Mouse (Mus musculus) intestine, embryonic 14.5 days (tissue): ENCODE measurements at regions not wholly inside any gene's neighbourhood (a gene's known extent, or its start where the extent isn't known, plus 50 kb on each side); places are given as distances from the start of the nearest gene placed in this dataset.
A peak's percentile ranks its signal among the peaks of the same experiment; 100 is the strongest.

Source experiments
- ATAC-seq: fragments of 200-750 bp; cut with Nextera tagmentation; replicated peaks from 2 replicates; pipeline ENCODE4 v1.8.0; 2017; ENCODE audit warnings: low read depth, moderate number of reproducible peaks, moderate TSS enrichment, moderate library complexity; ENCODE audit not compliant: low FRiP score, low TSS enrichment
- DNase-seq: peaks from one replicate; pipeline ENCODE4 v3.0.0-alpha.2; 2018; ENCODE audit warnings: low spot score
- H3K27ac ChIP-seq: fragments of 300-500 bp; sonication (generic); 2 replicates; pipeline ENCODE4 v1.5.1; 2014; ENCODE audit warnings: low read depth, mild to moderate bottlenecking, control low read depth
- H3K27me3 ChIP-seq: fragments of 300-500 bp; sonication (generic); replicated peaks from 2 replicates; pipeline ENCODE4 v1.6.1; 2014; ENCODE audit warnings: low read length, control low read depth; ENCODE audit not compliant: control insufficient read depth, insufficient read depth
- H3K36me3 ChIP-seq: fragments of 300-500 bp; sonication (generic); 2 replicates; pipeline ENCODE4 v1.6.1; 2014; ENCODE audit warnings: low read length, control low read depth; ENCODE audit not compliant: control insufficient read depth, insufficient read depth
- H3K4me1 ChIP-seq: fragments of 300-500 bp; sonication (generic); replicated peaks from 2 replicates; pipeline ENCODE4 v1.6.1; 2014; ENCODE audit warnings: low read length, control low read depth, mixed read lengths; ENCODE audit not compliant: control insufficient read depth, insufficient read depth
- H3K4me2 ChIP-seq: fragments of 300-500 bp; sonication (generic); 2 replicates; pipeline ENCODE4 v1.6.1; 2014; ENCODE audit warnings: low read length
- H3K4me3 ChIP-seq: fragments of 300-500 bp; sonication (generic); 2 replicates; pipeline ENCODE4 v1.5.1; 2014; ENCODE audit warnings: low read depth, low read length, control low read depth, mixed read lengths
- H3K9ac ChIP-seq: fragments of 300-500 bp; sonication (generic); 2 replicates; pipeline ENCODE4 v1.6.1; 2014; ENCODE audit warnings: mild to moderate bottlenecking, low read length
- H3K9me3 ChIP-seq: fragments of 300-500 bp; sonication (generic); 2 replicates; pipeline ENCODE4 v1.6.1; 2016; ENCODE audit warnings: low read length, control low read depth; ENCODE audit not compliant: control insufficient read depth
- WGBS: fragments of 180-500 bp; shearing (Covaris S2); extraction: QIAGEN DNeasy Blood & Tissue Kit; methylation state at CpG from one replicate; pipeline ENCODE4 v1.1.7; 2014; 5-methylcytosine and 5-hydroxymethylcytosine counted together

DNA sequence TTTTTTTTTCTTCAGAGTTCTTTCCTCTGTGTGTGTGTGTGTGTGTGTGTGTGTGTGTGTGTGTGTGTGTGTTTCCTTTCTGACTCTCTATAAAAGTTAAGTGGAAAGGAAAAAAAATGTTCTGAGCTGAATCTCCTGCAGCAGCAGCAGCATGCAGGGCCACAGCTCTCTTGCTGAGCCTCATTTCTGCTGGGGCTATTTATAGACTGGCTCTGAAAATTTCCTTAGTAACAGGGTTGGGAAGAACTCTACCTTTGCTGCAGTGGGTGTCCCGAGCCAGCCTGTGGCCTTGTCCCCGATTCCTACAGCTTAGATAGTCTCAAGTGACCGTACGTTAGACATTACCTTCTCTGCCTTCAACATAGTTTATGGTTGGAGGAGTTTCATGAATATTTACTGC, 1075.6 kb downstream of the Synb start:
- WGBS = 34% methylated on average over 4 of the region's 4 CpGs
- DNase-seq = no peak

GRCm38 (mm10) chr14:68217986-68218385, 1076.1 kb downstream of the Synb start:
- Histone ChIP-seq H3K36me3 (no peaks in the 10 kb centered on the region), H3K9ac (no peak overlapping the region), H3K27ac (no peak overlapping the region), H3K4me3 (no peak overlapping the region), H3K4me2 (no peak overlapping the region), H3K27me3 (no peaks in the 10 kb centered on the region), H3K4me1 (no peaks in the 10 kb centered on the region), H3K9me3 (no peaks in the 10 kb centered on the region)
- ATAC-seq = no peak
- DNase-seq = no peak
- WGBS = 79% methylated on average over 6 of the region's 6 CpGs

More for the DNA sequence above, 1075.6 kb downstream of the Synb start:
- Histone ChIP-seq H3K9me3 (no peaks in the 10 kb centered on the region), H3K9ac (no peak overlapping the region), H3K27me3 (no peaks in the 10 kb centered on the region), H3K4me3 (no peak overlapping the region), H3K27ac (no peak overlapping the region), H3K36me3 (no peaks in the 10 kb centered on the region), H3K4me1 (no peaks in the 10 kb centered on the region), H3K4me2 (no peak overlapping the region)
- ATAC-seq = no peak

GRCm38 (mm10) chr14:68213879-68214278, 1080.2 kb downstream of the Synb start:
- Histone ChIP-seq H3K4me3 (no peak overlapping the region), H3K4me2 (no peak overlapping the region), H3K4me1 (no peaks in the 10 kb centered on the region), H3K9me3 (no peaks in the 10 kb centered on the region), H3K9ac (no peak overlapping the region), H3K36me3 (no peaks in the 10 kb centered on the region), H3K27ac (no peak overlapping the region), H3K27me3 (no peaks in the 10 kb centered on the region)
- 89% methylated on average over 5 of the region's 5 CpGs for WGBS
- no peak for ATAC-seq
- no peak for DNase-seq

GRCm38 (mm10) chr14:68198802-68199201, 1095.3 kb downstream of the Synb start:
- no peaks in the 10 kb centered on the region for H3K27me3 ChIP-seq
- H3K4me3 ChIP-seq = no peak overlapping the region
- ATAC-seq = no peak
- H3K9ac ChIP-seq = no peak overlapping the region
- no peak for DNase-seq
- no peaks in the 10 kb centered on the region for H3K36me3 ChIP-seq
- no peaks in the 10 kb centered on the region for H3K4me1 ChIP-seq
- WGBS = 10% methylated on average over 8 of the region's 8 CpGs
- H3K27ac ChIP-seq = no peak overlapping the region
- no peaks in the 10 kb centered on the region for H3K9me3 ChIP-seq
- H3K4me2 ChIP-seq = 0 out of 2 replicates have a peak overlapping the region, but pooled peaks have one; percentile 6

DNA sequence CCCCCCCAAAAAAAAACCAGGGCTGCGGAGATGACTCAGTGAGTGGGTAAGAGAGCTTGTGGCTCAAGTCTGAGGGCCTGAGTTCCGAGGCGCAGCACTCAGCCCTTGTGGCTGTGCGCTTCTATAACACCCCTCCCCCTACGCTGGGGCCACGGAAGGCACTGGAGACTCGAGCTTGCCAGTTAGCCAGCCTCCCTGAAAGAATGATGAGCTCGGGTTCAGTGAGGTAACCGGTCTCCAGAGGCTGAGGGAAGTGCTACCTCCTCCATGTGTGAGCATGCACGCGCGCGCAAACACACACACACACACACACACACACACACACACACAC, 1096.7 kb downstream of the Synb start:
- no peak overlapping the region for H3K4me3 ChIP-seq
- no peaks in the 10 kb centered on the region for H3K27me3 ChIP-seq
- 19% methylated on average over 12 of the region's 13 CpGs for WGBS
- no peak overlapping the region for H3K27ac ChIP-seq
- H3K4me2 ChIP-seq = no peak overlapping the region
- H3K4me1 ChIP-seq = no peaks in the 10 kb centered on the region
- DNase-seq (no peak), ATAC-seq (no peak)
- H3K36me3 ChIP-seq = no peaks in the 10 kb centered on the region
- no peak overlapping the region for H3K9ac ChIP-seq
- H3K9me3 ChIP-seq = no peaks in the 10 kb centered on the region

DNA sequence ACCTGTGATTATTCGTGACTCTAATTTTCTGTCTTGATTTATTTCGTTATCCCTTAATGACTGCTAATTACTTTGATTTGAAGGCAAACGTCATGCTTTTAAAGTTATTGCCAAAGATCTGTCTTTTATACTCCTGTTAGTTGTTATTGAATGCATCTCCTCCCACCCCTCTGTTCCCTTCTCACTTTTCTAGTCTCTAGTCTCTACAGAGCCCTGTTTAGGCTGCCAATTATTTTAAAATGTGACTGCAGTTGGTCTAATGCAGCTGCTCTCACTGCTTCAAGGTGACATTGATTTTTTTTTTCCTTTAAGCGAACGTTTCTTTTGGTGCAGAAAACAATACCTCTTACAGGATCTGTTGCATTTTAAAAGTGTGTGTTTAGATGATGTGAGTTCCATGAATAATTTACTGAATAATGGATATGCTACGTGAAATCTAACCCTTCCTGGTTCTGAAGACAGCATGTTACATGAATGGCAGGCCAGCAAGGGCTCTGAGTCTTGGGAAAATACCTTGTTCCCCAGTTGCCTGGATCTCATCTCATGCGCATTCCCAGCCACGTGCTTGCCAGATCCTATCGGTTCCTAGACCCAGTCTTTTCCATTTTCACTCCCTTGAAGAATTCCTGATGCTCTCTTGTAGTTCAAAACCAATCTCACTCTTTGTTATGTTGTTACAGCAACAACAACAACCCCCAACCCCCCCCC, 1097.2 kb downstream of the Synb start:
- no peaks in the 10 kb centered on the region for H3K4me1 ChIP-seq
- H3K9me3 ChIP-seq = no peaks in the 10 kb centered on the region
- no peak overlapping the region for H3K27ac ChIP-seq
- H3K27me3 ChIP-seq = no peaks in the 10 kb centered on the region
- ATAC-seq (no peak), DNase-seq (no peak)
- 40% methylated on average over 9 of the region's 9 CpGs for WGBS
- H3K4me2 ChIP-seq = no peak overlapping the region
- no peak overlapping the region for H3K9ac ChIP-seq
- H3K4me3 ChIP-seq = no peak overlapping the region
- no peaks in the 10 kb centered on the region for H3K36me3 ChIP-seq

GRCm38 (mm10) chr14:68196201-68196600, 1097.9 kb downstream of the Synb start:
- no peaks in the 10 kb centered on the region for H3K36me3 ChIP-seq
- no peaks in the 10 kb centered on the region for H3K9me3 ChIP-seq
- no peaks in the 10 kb centered on the region for H3K27me3 ChIP-seq
- no peak overlapping the region for H3K27ac ChIP-seq
- no peak overlapping the region for H3K9ac ChIP-seq
- no peak for ATAC-seq
- DNase-seq = no peak
- no peak overlapping the region for H3K4me2 ChIP-seq
- H3K4me1 ChIP-seq = no peaks in the 10 kb centered on the region
- 72% methylated on average over 9 of the region's 9 CpGs for WGBS
- H3K4me3 ChIP-seq = no peak overlapping the region

GRCm38 (mm10) chr14:68189876-68190275, 1104.2 kb downstream of the Synb start:
- Histone ChIP-seq H3K36me3 (no peaks in the 10 kb centered on the region), H3K27me3 (no peaks in the 10 kb centered on the region), H3K4me2 (no peak overlapping the region), H3K4me3 (no peak overlapping the region), H3K9ac (no peak overlapping the region), H3K4me1 (no peaks in the 10 kb centered on the region), H3K27ac (no peak overlapping the region), H3K9me3 (no peaks in the 10 kb centered on the region)
- WGBS = 75% methylated on average over 4 of the region's 4 CpGs
- ATAC-seq (no peak), DNase-seq (no peak)

DNA sequence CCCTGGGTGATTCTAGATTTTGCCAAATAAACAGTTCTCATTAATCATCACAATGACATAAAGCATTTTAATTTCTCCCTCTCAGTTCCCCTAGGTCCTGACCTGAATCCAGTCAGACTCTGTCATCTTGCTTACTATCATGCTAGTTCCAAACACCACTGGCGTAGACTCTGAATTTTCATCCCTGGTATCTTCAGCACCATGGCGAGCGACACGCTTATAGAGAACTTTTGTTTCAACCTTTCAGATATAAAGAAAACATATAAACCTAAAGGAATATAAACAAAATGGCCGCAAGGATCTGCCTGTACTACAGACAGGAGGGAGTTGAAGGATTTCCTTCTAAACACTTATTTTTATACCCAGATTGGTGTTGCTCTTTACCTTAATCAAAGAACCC, 1105.8 kb downstream of the Synb start:
- no peak for ATAC-seq

More for the DNA sequence above, 1105.8 kb downstream of the Synb start:
- 48% methylated on average over 5 of the region's 5 CpGs for WGBS
- no peaks in the 10 kb centered on the region for H3K36me3 ChIP-seq
- no peak overlapping the region for H3K27ac ChIP-seq
- no peak overlapping the region for H3K4me3 ChIP-seq
- no peaks in the 10 kb centered on the region for H3K4me1 ChIP-seq
- no peak overlapping the region for H3K9ac ChIP-seq
- peak; percentile 60 for DNase-seq
- H3K27me3 ChIP-seq = no peaks in the 10 kb centered on the region
- H3K9me3 ChIP-seq = no peaks in the 10 kb centered on the region
- H3K4me2 ChIP-seq = no peak overlapping the region
